Mouse (Mus musculus) heart, adult 8-10 months (tissue): ENCODE measurements around the gene Sftpd. TPM values are rescaled to one million over a fixed set of nuclear protein-coding genes. Genes with fewer than 3 reads are reported as not detected.

Source experiments
- DNase-seq: peaks from one replicate; pipeline ENCODE4 v3.0.0; 2022; ENCODE audit warnings: low spot score
- total RNA-seq, 4 experiments: library from RNA; stranded (reverse); gene quantifications; 2 replicates each; pipeline ENCODE4 v1.2.4; 2022

Sftpd gene
- total RNA-seq, result not detected

GRCm38 (mm10) chr14:41185059-41185821, at the start of gene Sftpd:
Gene Sftpd, minus strand, starts transcription at chr14:41185149.
- no peak for DNase-seq

- DNase-seq, result peak; percentile 10
Measured at GRCm38 (mm10) chr14:41198037-41198730, 13.2 kb upstream of the Sftpd start.

- no peak for DNase-seq
Measured at GRCm38 (mm10) chr14:41189496-41189895, 4.5 kb upstream of the Sftpd start.

- DNase-seq, result no peak
Measured at GRCm38 (mm10) chr14:41174802-41175201, 10.1 kb downstream of the Sftpd start.

GRCm38 (mm10) chr14:41170514-41170913, 14.4 kb downstream of the Sftpd start:
- DNase-seq, result no peak

GRCm38 (mm10) chr14:41168567-41168966, 16.4 kb downstream of the Sftpd start:
- no peak for DNase-seq

GRCm38 (mm10) chr14:41167278-41167677, 17.7 kb downstream of the Sftpd start:
- no peak for DNase-seq

GRCm38 (mm10) chr14:41162663-41163062, 22.3 kb downstream of the Sftpd start:
- DNase-seq, result peak; percentile 5

- no peak for DNase-seq
Measured at GRCm38 (mm10) chr14:41160743-41161142, 24.2 kb downstream of the Sftpd start.

- no peak for DNase-seq
Measured at GRCm38 (mm10) chr14:41160076-41160475, 24.9 kb downstream of the Sftpd start.

GRCm38 (mm10) chr14:41151220-41151898, 33.6 kb downstream of the Sftpd start, which contains the start of gene Mbl1:
Gene Mbl1, plus strand, starts transcription at chr14:41151458.
- no peak for DNase-seq

GRCm38 (mm10) chr14:41147356-41147755, 37.6 kb downstream of the Sftpd start:
- DNase-seq, result no peak

GRCm38 (mm10) chr14:41146922-41147321, 38.0 kb downstream of the Sftpd start:
- no peak for DNase-seq

GRCm38 (mm10) chr14:41146035-41146434, 38.9 kb downstream of the Sftpd start:
- DNase-seq, result no peak

- no peak for DNase-seq
Measured at GRCm38 (mm10) chr14:41140686-41141085, 44.3 kb downstream of the Sftpd start.

GRCm38 (mm10) chr14:41137006-41137405, 47.9 kb downstream of the Sftpd start:
- DNase-seq, result no peak

- no peak for DNase-seq
Measured at GRCm38 (mm10) chr14:41131540-41131939, 53.4 kb downstream of the Sftpd start, which contains the start of gene Sftpa1. Gene Sftpa1, plus strand, starts transcription at chr14:41131782.

GRCm38 (mm10) chr14:41127997-41128396, 57.0 kb downstream of the Sftpd start:
- DNase-seq, result peak; percentile 3

GRCm38 (mm10) chr14:41124683-41125082, 60.3 kb downstream of the Sftpd start:
- no peak for DNase-seq
